Mouse (Mus musculus): ENCODE measurements at regions not wholly inside any gene's neighbourhood (a gene's known extent, or its start where the extent isn't known, plus 50 kb on each side); places are given as distances from the start of the nearest gene placed in this dataset.

DNA sequence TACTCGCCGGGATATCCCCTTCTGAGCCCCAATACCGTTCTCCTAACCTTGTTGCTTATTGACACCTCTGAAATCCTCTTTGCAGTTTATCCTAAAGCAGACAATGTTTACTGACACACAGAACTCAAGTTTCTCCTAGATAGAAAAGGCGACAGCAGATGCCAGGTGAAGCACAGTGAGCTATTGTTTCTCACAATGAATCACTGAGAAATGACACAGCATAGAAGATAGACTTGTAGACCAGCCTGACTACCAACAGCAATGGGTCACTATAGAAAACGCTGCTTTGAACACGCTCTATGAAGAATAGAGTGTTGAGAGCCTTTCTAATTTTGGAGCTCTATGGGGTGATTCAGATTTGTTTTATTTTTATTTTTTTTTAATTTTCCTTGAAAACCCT, 344.9 kb upstream of the Adgrl2 start:
- WGBS = 70% methylated on average over 6 of the region's 6 CpGs
- no peak overlapping the region for H3K4me3 ChIP-seq (replicated peaks)

DNA sequence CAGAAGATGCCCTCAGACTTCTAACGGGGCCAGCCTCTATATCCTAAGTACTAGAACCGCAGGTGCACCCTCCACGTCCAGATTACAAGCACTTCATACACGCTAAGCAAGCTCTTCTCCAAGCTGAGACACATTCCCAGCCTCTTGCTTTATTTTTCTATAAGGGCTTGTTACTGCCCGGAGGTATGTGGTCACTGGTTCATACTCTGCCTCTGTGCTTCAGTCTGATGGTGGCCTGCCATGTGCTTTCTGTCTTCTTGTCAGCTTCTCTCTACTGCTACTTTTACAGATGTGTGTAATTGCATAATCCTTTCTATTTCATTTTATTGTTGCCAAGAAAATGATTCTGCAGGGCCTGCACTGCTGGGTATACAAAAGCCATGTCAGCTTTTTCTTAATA, 343.3 kb upstream of the Adgrl2 start:
- no peak overlapping the region for H3K9ac ChIP-seq
- ATAC-seq (ENCODE audit: insufficient number of reproducible peaks, low FRiP score, low TSS enrichment, low read depth) = no peak

More for the DNA sequence above, 344.9 kb upstream of the Adgrl2 start:
- Histone ChIP-seq H3K36me3 (no peaks in the 10 kb centered on the region), H3K27me3 (peaks cover 3% of the 10 kb centered on the region; the same call in 1 of the 2 replicates), H3K9ac (no peak overlapping the region), H3K9me3 (replicated peaks) (no peaks in the 10 kb centered on the region), H3K4me2 (replicated peaks) (no peak overlapping the region), H3K27ac (replicated peaks) (no peak overlapping the region), H3K4me1 (no peaks in the 10 kb centered on the region)
- ATAC-seq (ENCODE audit: insufficient number of reproducible peaks, low FRiP score, low TSS enrichment, low read depth) = no peak

DNA sequence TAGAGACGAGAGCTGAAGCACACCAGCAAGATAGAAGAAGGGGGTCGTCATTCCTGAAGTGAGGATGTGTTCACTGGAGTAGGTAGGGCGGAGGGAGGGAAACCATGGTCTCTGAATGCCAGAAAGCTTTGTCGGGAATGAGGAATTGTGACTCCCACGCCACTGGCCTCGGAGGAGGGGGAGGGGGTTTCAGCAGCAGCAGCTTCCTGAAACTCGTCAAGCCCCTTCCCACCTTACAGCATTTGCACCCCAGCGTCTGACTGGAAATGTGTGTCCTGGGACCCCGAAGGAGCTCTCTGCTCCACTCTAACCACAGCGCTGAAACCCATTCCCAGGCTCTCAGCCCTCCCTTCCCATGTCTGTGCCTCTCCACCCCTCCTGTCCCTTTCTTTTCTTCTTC, 342.8 kb upstream of the Adgrl2 start:
- 58% methylated on average over 10 of the region's 10 CpGs for WGBS
- ATAC-seq (ENCODE audit: insufficient number of reproducible peaks, low FRiP score, low TSS enrichment, low read depth) = no peak
- H3K9ac ChIP-seq = no peak overlapping the region
- H3K9me3 ChIP-seq (replicated peaks) = no peaks in the 10 kb centered on the region
- no peaks in the 10 kb centered on the region for H3K36me3 ChIP-seq
- no peaks in the 10 kb centered on the region for H3K4me1 ChIP-seq
- peaks cover 3% of the 10 kb centered on the region; the same call in 1 of the 2 replicates for H3K27me3 ChIP-seq
- H3K4me3 ChIP-seq (replicated peaks) = no peak overlapping the region
- no peak overlapping the region for H3K4me2 ChIP-seq (replicated peaks)
- H3K27ac ChIP-seq (replicated peaks) = no peak overlapping the region

More for the DNA sequence above, 343.3 kb upstream of the Adgrl2 start:
- 70% methylated on average over 5 of the region's 5 CpGs for WGBS
- H3K27ac ChIP-seq (replicated peaks) = no peak overlapping the region
- no peak overlapping the region for H3K4me2 ChIP-seq (replicated peaks)
- no peaks in the 10 kb centered on the region for H3K9me3 ChIP-seq (replicated peaks)
- H3K36me3 ChIP-seq = no peaks in the 10 kb centered on the region
- H3K4me1 ChIP-seq = no peaks in the 10 kb centered on the region
- H3K4me3 ChIP-seq (replicated peaks) = no peak overlapping the region
- peaks cover 3% of the 10 kb centered on the region; the same call in 1 of the 2 replicates for H3K27me3 ChIP-seq

DNA sequence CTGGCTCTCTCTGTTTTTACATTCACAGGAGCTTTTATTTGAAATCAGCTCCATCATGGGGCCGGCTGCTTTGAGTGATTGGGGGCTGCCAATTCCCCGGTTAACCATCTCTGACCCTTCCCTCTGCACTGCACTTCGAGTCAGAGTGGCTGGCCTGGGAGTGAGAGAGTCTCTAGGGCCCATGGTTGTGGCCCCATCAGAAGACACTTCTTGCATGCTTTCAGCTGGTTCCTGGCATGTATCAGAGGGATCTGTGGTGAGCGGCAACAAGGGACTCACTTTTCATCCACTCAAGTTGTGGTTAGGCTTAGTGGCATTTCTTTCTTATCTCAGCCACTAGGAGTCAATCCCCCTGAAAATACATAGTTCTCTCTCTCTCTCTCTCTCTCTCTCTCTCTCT, 341.8 kb upstream of the Adgrl2 start:
- H3K4me3 ChIP-seq (replicated peaks) = no peak overlapping the region
- 36% methylated on average over 4 of the region's 4 CpGs for WGBS
- no peak overlapping the region for H3K4me2 ChIP-seq (replicated peaks)
- H3K4me1 ChIP-seq = no peaks in the 10 kb centered on the region
- no peak overlapping the region for H3K27ac ChIP-seq (replicated peaks)
- H3K36me3 ChIP-seq = no peaks in the 10 kb centered on the region
- no peak overlapping the region for H3K9ac ChIP-seq
- H3K27me3 ChIP-seq = peaks cover 3% of the 10 kb centered on the region; the same call in 1 of the 2 replicates
- no peak for ATAC-seq (ENCODE audit: insufficient number of reproducible peaks, low FRiP score, low TSS enrichment, low read depth)
- no peaks in the 10 kb centered on the region for H3K9me3 ChIP-seq (replicated peaks)

DNA sequence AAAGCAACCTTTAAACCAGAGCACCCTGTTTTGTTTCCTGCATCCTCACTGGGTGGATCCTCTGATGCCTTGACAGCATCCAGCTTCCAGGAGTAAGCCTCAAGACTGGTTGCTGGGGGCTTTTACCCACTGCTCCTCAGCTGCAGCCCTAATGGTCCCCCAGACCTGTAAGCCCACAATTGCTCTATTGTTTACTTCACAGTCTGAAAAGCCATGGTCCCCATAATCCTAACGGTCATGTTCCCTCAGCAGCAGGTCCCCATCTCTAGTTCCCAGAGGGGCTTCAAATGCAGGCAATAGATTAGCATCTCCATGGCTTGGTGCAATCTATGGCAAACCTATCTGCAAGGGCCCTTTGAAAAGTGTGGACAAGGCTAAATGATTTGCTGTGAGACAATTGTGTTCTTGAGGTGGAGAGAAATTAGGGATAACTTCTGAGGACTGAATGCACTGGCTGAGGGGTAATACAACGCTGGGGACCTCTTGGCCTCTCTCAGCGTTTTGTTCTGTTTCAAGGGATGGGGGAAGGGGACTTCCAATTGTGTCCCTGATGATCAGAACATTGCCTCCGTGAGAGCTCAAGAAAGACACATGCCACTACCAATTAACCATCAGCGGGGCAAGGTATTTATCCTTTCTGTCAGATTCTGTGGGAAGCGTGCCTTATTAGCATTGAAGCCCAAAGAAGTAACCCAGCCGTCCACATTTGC, 341.1 kb upstream of the Adgrl2 start:
- WGBS = 34% methylated on average over 7 of the region's 7 CpGs

GRCm38 (mm10) chr3:149330716-149331115, 340.4 kb upstream of the Adgrl2 start:
- no peak overlapping the region for H3K4me3 ChIP-seq (replicated peaks)
- no peak overlapping the region for H3K9ac ChIP-seq
- H3K27ac ChIP-seq (replicated peaks) = no peak overlapping the region
- no peaks in the 10 kb centered on the region for H3K9me3 ChIP-seq (replicated peaks)
- H3K36me3 ChIP-seq = no peaks in the 10 kb centered on the region
- peaks cover 3% of the 10 kb centered on the region; the same call in 1 of the 2 replicates for H3K27me3 ChIP-seq
- no peak overlapping the region for H3K4me2 ChIP-seq (replicated peaks)
- no peak for ATAC-seq (ENCODE audit: insufficient number of reproducible peaks, low FRiP score, low TSS enrichment, low read depth)
- 71% methylated on average over 10 of the region's 10 CpGs for WGBS
- no peaks in the 10 kb centered on the region for H3K4me1 ChIP-seq

More for the DNA sequence above, 341.1 kb upstream of the Adgrl2 start:
- Histone ChIP-seq H3K4me1 (no peaks in the 10 kb centered on the region), H3K27me3 (peaks cover 3% of the 10 kb centered on the region; the same call in 1 of the 2 replicates), H3K4me3 (replicated peaks) (no peak overlapping the region), H3K4me2 (replicated peaks) (no peak overlapping the region), H3K9me3 (replicated peaks) (no peaks in the 10 kb centered on the region), H3K9ac (no peak overlapping the region), H3K36me3 (no peaks in the 10 kb centered on the region), H3K27ac (replicated peaks) (no peak overlapping the region)
- no peak for ATAC-seq (ENCODE audit: insufficient number of reproducible peaks, low FRiP score, low TSS enrichment, low read depth)

GRCm38 (mm10) chr3:149330041-149330440, 339.7 kb upstream of the Adgrl2 start:
- Histone ChIP-seq H3K4me3 (replicated peaks) (no peak overlapping the region), H3K9ac (no peak overlapping the region), H3K4me2 (replicated peaks) (no peak overlapping the region), H3K9me3 (replicated peaks) (no peaks in the 10 kb centered on the region), H3K27me3 (peaks cover 3% of the 10 kb centered on the region; the same call in 1 of the 2 replicates), H3K36me3 (no peaks in the 10 kb centered on the region), H3K4me1 (no peaks in the 10 kb centered on the region), H3K27ac (replicated peaks) (no peak overlapping the region)
- 82% methylated on average over 10 of the region's 10 CpGs for WGBS
- ATAC-seq (ENCODE audit: insufficient number of reproducible peaks, low FRiP score, low TSS enrichment, low read depth) = no peak

DNA sequence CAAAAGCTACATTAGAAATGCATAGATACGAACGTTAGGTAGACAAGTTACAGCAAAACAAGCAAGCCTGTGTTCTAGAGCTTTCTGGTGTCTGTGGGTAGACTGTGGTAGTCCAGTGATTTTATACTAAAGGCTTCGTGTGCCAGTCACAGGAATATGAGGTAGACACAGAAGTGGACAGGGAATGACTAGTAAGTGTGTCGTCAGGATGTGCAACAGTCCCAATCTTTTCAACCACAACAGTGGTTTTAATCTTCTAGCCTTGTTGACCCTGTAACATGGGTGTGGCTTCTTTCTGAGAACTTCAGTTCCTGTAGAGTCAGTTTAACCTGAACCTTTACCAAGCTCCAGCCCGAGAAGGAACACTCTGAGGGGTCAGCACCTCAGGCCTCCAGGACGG, 339.3 kb upstream of the Adgrl2 start:
- ATAC-seq (ENCODE audit: insufficient number of reproducible peaks, low FRiP score, low TSS enrichment, low read depth) = no peak
- Histone ChIP-seq H3K9ac (no peak overlapping the region), H3K4me3 (replicated peaks) (no peak overlapping the region), H3K4me2 (replicated peaks) (no peak overlapping the region), H3K27me3 (peaks cover 3% of the 10 kb centered on the region; the same call in 1 of the 2 replicates), H3K9me3 (replicated peaks) (no peaks in the 10 kb centered on the region), H3K36me3 (no peaks in the 10 kb centered on the region), H3K27ac (replicated peaks) (no peak overlapping the region), H3K4me1 (no peaks in the 10 kb centered on the region)
- 84% methylated on average over 6 of the region's 6 CpGs for WGBS

DNA sequence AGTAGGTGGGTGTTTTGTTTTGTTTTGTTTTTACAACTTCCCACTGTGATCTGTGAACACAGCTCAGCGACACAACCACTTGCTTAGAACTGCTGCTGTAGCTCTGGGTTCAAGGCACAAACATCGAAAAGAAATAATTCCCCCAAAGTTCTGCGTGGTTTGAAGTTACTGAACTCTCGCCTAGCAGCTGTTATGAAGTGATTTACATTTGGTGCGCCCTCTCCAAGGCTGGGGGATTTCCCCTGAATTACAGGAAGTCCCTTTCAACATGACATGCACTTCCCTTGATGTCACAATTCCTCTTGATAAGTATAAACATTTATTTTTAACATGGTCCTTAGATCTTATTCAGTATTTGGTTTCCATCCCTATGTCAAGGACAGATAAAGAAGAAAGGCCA, 336.3 kb upstream of the Adgrl2 start:
- no peaks in the 10 kb centered on the region for H3K36me3 ChIP-seq
- 48% methylated on average over 5 of the region's 5 CpGs for WGBS
- no peak overlapping the region for H3K4me2 ChIP-seq (replicated peaks)
- H3K27me3 ChIP-seq = no peaks in the 10 kb centered on the region
- H3K9ac ChIP-seq = no peak overlapping the region
- no peak overlapping the region for H3K27ac ChIP-seq (replicated peaks)
- ATAC-seq (ENCODE audit: insufficient number of reproducible peaks, low FRiP score, low TSS enrichment, low read depth) = no peak
- no peak overlapping the region for H3K4me3 ChIP-seq (replicated peaks)
- H3K4me1 ChIP-seq = no peaks in the 10 kb centered on the region
- no peaks in the 10 kb centered on the region for H3K9me3 ChIP-seq (replicated peaks)

GRCm38 (mm10) chr3:149324088-149324487, 333.7 kb upstream of the Adgrl2 start:
- 65% methylated on average over 2 of the region's 2 CpGs for WGBS
- Histone ChIP-seq H3K4me2 (replicated peaks) (no peak overlapping the region), H3K9me3 (replicated peaks) (no peaks in the 10 kb centered on the region), H3K27me3 (no peaks in the 10 kb centered on the region), H3K27ac (replicated peaks) (no peak overlapping the region), H3K4me1 (no peaks in the 10 kb centered on the region), H3K9ac (no peak overlapping the region), H3K36me3 (no peaks in the 10 kb centered on the region), H3K4me3 (replicated peaks) (no peak overlapping the region)
- ATAC-seq (ENCODE audit: insufficient number of reproducible peaks, low FRiP score, low TSS enrichment, low read depth) = no peak

DNA sequence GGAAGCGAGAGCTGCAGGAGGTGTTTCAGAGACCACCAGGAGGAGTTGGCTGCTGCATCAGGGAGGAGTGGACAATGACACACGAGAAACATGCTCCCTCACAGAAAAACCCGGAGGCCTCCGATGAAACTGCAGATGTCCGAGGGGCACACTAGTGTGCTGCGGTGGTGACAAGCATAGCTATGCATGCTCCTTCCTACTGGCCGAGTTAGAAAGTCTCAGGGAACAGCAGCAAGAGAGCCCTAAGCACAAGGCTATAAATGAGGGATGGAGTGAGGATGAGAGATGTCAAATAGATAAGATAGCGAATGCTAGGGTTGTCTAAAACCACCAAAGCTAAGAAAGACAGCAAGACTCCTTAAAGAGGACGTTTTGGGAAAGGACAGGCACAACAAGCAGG, 328.4 kb upstream of the Adgrl2 start:
- 73% methylated on average over 9 of the region's 9 CpGs for WGBS
- no peak overlapping the region for H3K4me2 ChIP-seq (replicated peaks)
- H3K9me3 ChIP-seq (replicated peaks) = no peaks in the 10 kb centered on the region
- no peaks in the 10 kb centered on the region for H3K4me1 ChIP-seq
- no peak overlapping the region for H3K4me3 ChIP-seq (replicated peaks)
- no peaks in the 10 kb centered on the region for H3K27me3 ChIP-seq
- H3K9ac ChIP-seq = no peak overlapping the region
- ATAC-seq (ENCODE audit: insufficient number of reproducible peaks, low FRiP score, low TSS enrichment, low read depth) = no peak
- no peak overlapping the region for H3K27ac ChIP-seq (replicated peaks)
- H3K36me3 ChIP-seq = no peaks in the 10 kb centered on the region

DNA sequence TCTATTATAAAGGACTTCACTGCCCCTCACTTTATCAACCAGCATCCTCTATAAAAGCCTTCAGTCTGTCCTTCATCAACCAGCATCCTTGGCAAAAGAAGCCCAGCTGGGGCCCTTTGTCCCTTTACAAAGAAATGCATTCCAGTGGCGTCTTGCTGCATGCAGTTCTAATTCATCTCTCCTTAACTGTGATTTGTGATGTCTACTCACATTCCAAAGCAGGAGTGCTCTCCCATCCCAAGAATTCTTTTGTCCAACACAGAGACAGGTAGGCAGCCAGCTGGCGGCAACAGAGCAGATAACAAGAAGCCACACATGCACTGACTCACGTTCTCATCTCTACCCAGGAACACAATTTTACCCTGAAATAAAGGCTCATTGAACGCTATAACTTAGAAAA, 323.9 kb upstream of the Adgrl2 start:
- WGBS = 56% methylated on average over 4 of the region's 4 CpGs
- Histone ChIP-seq H3K36me3 (no peaks in the 10 kb centered on the region), H3K9ac (no peak overlapping the region), H3K4me3 (replicated peaks) (no peak overlapping the region), H3K27me3 (no peaks in the 10 kb centered on the region), H3K4me2 (replicated peaks) (no peak overlapping the region), H3K4me1 (no peaks in the 10 kb centered on the region), H3K9me3 (replicated peaks) (no peaks in the 10 kb centered on the region), H3K27ac (replicated peaks) (no peak overlapping the region)
- ATAC-seq (ENCODE audit: insufficient number of reproducible peaks, low FRiP score, low TSS enrichment, low read depth) = no peak

All from embryonic facial prominence, embryonic 15.5 days (tissue).